Mouse (Mus musculus) lung, postnatal 0 days (tissue): Measurements from ENCODE around the gene Slc44a1.

Source experiments
- CTCF ChIP-seq: IDR thresholded peaks from 2 replicates; pipeline ENCODE4 v1.5.1; 2016; ENCODE audit warnings: antibody characterized with exemption, mild to moderate bottlenecking
- EP300 ChIP-seq: IDR thresholded peaks from 2 replicates; pipeline ENCODE4 v1.6.1; 2016; ENCODE audit warnings: antibody characterized with exemption, mild to moderate bottlenecking, control low read depth

- TF ChIP-seq CTCF (no peak), EP300 (no peak)
These were observed 45.2 kb upstream of the Slc44a1 start for GRCm38 (mm10) chr4:53395002-53395401.
